Mouse (Mus musculus): ENCODE measurements around the gene Gm20388. TPM values are rescaled to one million over a fixed set of nuclear protein-coding genes. Genes with fewer than 3 reads are reported as not detected.
A peak's percentile ranks its signal among the peaks of the same experiment; 100 is the strongest.

Gm20388 gene
- polyA plus RNA-seq, 1 experiment from 2014 or later, result not detected

GRCm38 (mm10) chr8:124386225-124386899, 4475.7 kb downstream of the Gm20388 start:
- H3K4me2 ChIP-seq, result no peak overlapping the region
- H3K27ac ChIP-seq (replicated peaks), result no peak overlapping the region
- no peaks in the 10 kb centered on the region; the same call in 1 of the 2 replicates for H3K27me3 ChIP-seq (replicated peaks)
- H3K4me1 ChIP-seq, result no peaks in the 10 kb centered on the region
- no peak for ATAC-seq (ENCODE audit: extremely low read depth, insufficient number of reproducible peaks, low FRiP score, low TSS enrichment)
- H3K36me3 ChIP-seq, result no peaks in the 10 kb centered on the region
- H3K9ac ChIP-seq, result no peak overlapping the region
- no peaks in the 10 kb centered on the region for H3K9me3 ChIP-seq
- WGBS, result 81% methylated on average over 23 of the region's 23 CpGs
- H3K4me3 ChIP-seq, result no peak overlapping the region

DNA sequence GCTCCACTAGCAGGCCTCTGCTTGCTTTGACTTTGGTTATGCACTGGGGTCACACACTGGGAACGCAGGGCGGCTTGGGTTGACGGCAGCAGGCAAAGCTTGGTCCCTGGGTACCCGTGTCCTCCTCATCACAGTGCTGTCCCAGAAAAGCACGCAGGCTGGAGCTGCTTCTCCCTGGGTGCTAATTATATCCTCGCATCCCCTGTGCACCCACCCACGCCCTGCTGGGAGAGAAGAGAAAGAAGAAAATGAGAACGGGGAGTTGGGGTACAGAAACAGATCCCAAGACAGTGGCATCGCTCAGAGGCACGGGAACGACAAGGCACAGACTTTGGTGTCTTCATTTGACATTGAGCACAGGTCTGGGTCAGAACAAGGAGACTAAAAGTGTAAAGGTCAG, 4478.9 kb downstream of the Gm20388 start:
- H3K27ac ChIP-seq (replicated peaks), result no peak overlapping the region
- no peaks in the 10 kb centered on the region for H3K4me1 ChIP-seq
- ATAC-seq (ENCODE audit: extremely low read depth, insufficient number of reproducible peaks, low FRiP score, low TSS enrichment), result no peak
- no peak overlapping the region for H3K4me3 ChIP-seq
- H3K4me2 ChIP-seq, result no peak overlapping the region
- no peak overlapping the region for H3K9ac ChIP-seq
- no peaks in the 10 kb centered on the region for H3K27me3 ChIP-seq (replicated peaks)
- 69% methylated on average over 11 of the region's 11 CpGs for WGBS
- no peaks in the 10 kb centered on the region for H3K9me3 ChIP-seq
- no peaks in the 10 kb centered on the region for H3K36me3 ChIP-seq

- ATAC-seq (ENCODE audit: extremely low read depth, insufficient number of reproducible peaks, low FRiP score, low TSS enrichment), result no peak
- 84% methylated on average over 7 of the region's 7 CpGs for WGBS
- Histone ChIP-seq H3K4me3 (no peak overlapping the region), H3K27ac (replicated peaks) (no peak overlapping the region), H3K36me3 (no peaks in the 10 kb centered on the region), H3K4me1 (no peaks in the 10 kb centered on the region), H3K27me3 (replicated peaks) (no peaks in the 10 kb centered on the region), H3K4me2 (no peak overlapping the region), H3K9me3 (no peaks in the 10 kb centered on the region), H3K9ac (no peak overlapping the region)
These were observed 4480.6 kb downstream of the Gm20388 start for GRCm38 (mm10) chr8:124391191-124391590.

DNA sequence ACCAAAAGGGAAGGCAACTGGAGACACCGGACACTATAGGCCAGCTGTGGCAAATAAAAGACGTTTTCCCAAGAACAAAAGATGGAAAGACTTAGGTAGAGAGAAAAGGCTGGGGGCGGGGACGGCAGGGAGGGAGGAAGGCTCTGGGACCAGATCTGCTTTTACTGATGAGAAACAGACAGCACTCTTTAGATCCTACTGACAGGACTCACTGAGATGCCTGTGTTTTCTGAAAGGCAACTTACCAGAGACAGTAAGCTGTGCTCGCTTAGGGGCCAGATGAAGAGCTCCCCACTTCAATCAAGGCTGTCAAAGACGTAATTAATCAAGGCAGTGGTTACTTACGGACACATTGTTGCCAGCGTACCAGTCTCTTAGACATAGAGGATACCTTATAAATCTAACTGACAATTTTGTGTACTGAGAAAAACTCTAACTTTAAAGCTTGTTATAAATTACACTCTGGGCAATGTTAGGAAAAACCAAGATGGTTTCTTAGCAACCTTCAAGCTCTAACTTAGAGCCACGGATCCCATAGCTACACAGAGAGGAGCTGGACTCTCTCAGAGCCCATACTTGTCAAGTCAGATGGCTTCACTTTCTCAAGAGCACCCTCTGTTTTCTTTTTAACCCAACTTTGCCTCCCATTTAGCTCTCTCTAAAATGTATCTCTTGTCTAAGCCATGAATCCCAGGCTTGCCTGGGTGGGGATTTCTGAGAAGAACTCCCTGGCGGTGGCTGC, 4481.8 kb downstream of the Gm20388 start:
- no peaks in the 10 kb centered on the region for H3K36me3 ChIP-seq
- no peaks in the 10 kb centered on the region for H3K27me3 ChIP-seq (replicated peaks)
- H3K9ac ChIP-seq, result no peak overlapping the region
- H3K4me3 ChIP-seq, result no peak overlapping the region
- H3K4me2 ChIP-seq, result no peak overlapping the region
- ATAC-seq (ENCODE audit: extremely low read depth, insufficient number of reproducible peaks, low FRiP score, low TSS enrichment), result no peak
- H3K4me1 ChIP-seq, result peaks cover 2% of the 10 kb centered on the region; the same call in 1 of the 2 replicates
- H3K9me3 ChIP-seq, result no peaks in the 10 kb centered on the region
- H3K27ac ChIP-seq (replicated peaks), result no peak overlapping the region
- 61% methylated on average over 10 of the region's 10 CpGs for whole genome bisulfite sequencing

DNA sequence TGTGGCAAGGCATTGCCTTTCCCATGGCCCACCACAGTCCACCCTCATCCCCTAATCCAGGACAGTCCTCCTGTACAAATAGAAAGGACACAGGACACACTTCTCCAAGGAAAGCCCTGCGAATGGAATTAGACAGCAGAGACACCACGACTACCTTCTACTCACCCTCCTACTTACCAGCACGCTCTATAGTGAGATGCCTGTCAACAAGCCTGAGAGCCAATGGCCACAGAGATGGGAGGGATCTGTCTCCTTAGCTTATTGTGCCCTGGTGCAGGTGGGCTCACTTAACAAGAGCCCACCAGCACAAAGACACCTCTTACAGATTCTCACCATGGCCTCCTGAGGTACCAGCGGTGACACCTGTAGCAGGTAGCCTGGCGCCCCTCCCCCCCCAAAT, 4482.4 kb downstream of the Gm20388 start:
- no peak for ATAC-seq (ENCODE audit: extremely low read depth, insufficient number of reproducible peaks, low FRiP score, low TSS enrichment)
- Histone ChIP-seq H3K27me3 (replicated peaks) (no peaks in the 10 kb centered on the region), H3K9ac (no peak overlapping the region), H3K4me2 (no peak overlapping the region), H3K4me3 (no peak overlapping the region), H3K36me3 (no peaks in the 10 kb centered on the region), H3K27ac (replicated peaks) (no peak overlapping the region), H3K9me3 (no peaks in the 10 kb centered on the region), H3K4me1 (peaks cover 7% of the 10 kb centered on the region; the same call in 1 of the 2 replicates)
- WGBS, result 62% methylated on average over 5 of the region's 5 CpGs

GRCm38 (mm10) chr8:124393927-124394326, 4483.3 kb downstream of the Gm20388 start:
- H3K4me1 ChIP-seq, result peaks cover 7% of the 10 kb centered on the region
- no peak overlapping the region for H3K4me2 ChIP-seq
- no peaks in the 10 kb centered on the region for H3K36me3 ChIP-seq
- 74% methylated on average over 4 of the region's 4 CpGs for WGBS
- no peak for ATAC-seq (ENCODE audit: extremely low read depth, insufficient number of reproducible peaks, low FRiP score, low TSS enrichment)
- no peaks in the 10 kb centered on the region for H3K27me3 ChIP-seq (replicated peaks)
- no peak overlapping the region for H3K27ac ChIP-seq (replicated peaks)
- no peak overlapping the region for H3K4me3 ChIP-seq
- no peak overlapping the region for H3K9ac ChIP-seq
- H3K9me3 ChIP-seq, result no peaks in the 10 kb centered on the region

DNA sequence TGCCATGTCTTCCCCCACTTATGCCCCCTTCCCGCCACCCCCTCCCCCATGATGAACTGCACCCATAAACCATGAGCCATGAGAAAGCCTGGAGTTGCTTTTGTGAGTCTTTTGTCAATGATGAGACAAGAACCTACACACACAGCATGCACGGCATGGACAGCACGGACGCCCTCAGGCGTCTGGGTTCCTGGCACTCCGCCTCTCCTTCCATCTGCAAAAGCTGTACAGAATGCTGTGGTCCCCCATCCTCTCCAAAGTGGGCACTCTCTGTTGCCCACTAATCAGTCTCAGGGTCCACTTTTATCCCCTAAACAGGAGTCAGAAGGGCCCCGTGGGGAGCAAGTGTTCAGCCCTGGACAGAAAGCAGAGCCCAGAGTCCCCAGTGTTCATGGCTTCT, 4484.3 kb downstream of the Gm20388 start:
- 76% methylated on average over 7 of the region's 7 CpGs for WGBS
- H3K27ac ChIP-seq (replicated peaks), result no peak overlapping the region
- H3K9me3 ChIP-seq, result no peaks in the 10 kb centered on the region
- no peak overlapping the region for H3K4me2 ChIP-seq
- no peak for ATAC-seq (ENCODE audit: extremely low read depth, insufficient number of reproducible peaks, low FRiP score, low TSS enrichment)
- H3K9ac ChIP-seq, result no peak overlapping the region
- H3K4me3 ChIP-seq, result no peak overlapping the region
- H3K4me1 ChIP-seq, result peaks cover 15% of the 10 kb centered on the region
- H3K36me3 ChIP-seq, result no peaks in the 10 kb centered on the region
- H3K27me3 ChIP-seq (replicated peaks), result no peaks in the 10 kb centered on the region

MicroRNAs within 50 kb of the gene (microRNA counts, 519-probe panel; counts per million panel counts)
- 209 counts per million, percentile 61 among the panel's probes with 10 or more counts for microRNA mmu-miR-1967

Small RNA genes lying within 50 kb of the gene (microRNA-seq; reads per million reads assigned to microRNA genes)
- gene Gm22715 (not detected), gene Gm24366 (not detected), gene Gm27530 (not detected), gene Mir1967 (not detected), gene Mir6396 (not detected), gene Mir7079 (not detected), gene Mir7080 (0.82 reads per million), gene Mir7237 (not detected), gene Mir7687 (not detected)

Other genes starting within 250 kb of the Gm20388 start
- 3.6 and 4.4 TPM in 2 replicates for gene Wfdc1, start 244.5 kb upstream of the Gm20388 start, polyA plus RNA-seq (2015; fragmentation: Nextera tagmentation; extraction: Ambion mirVana)
- 0.20 and 0.29 TPM in 2 replicates for gene Atp2c2, start 210.8 kb upstream of the Gm20388 start, polyA plus RNA-seq (2015; fragmentation: Nextera tagmentation; extraction: Ambion mirVana)
- 14.3 and 14.6 TPM in 2 replicates for gene Tldc1, start 132.4 kb upstream of the Gm20388 start, polyA plus RNA-seq (2015; fragmentation: Nextera tagmentation; extraction: Ambion mirVana)
- gene Cotl1, start 70.3 kb upstream of the Gm20388 start, polyA plus RNA-seq (2015; fragmentation: Nextera tagmentation; extraction: Ambion mirVana), result 40.2 and 51.4 TPM in 2 replicates
- 10.1 and 10.9 TPM in 2 replicates for gene Klhl36, start 48.6 kb upstream of the Gm20388 start, polyA plus RNA-seq (2015; fragmentation: Nextera tagmentation; extraction: Ambion mirVana)
- gene Usp10, start 481 bp upstream of the Gm20388 start, polyA plus RNA-seq (2015; fragmentation: Nextera tagmentation; extraction: Ambion mirVana), result 90.5 and 101 TPM in 2 replicates
- gene Crispld2, start 81.6 kb downstream of the Gm20388 start, polyA plus RNA-seq (2015; fragmentation: Nextera tagmentation; extraction: Ambion mirVana), result 3.9 and 4.1 TPM in 2 replicates
- 29.2 and 31.0 TPM in 2 replicates for gene Zdhhc7, start 190.6 kb downstream of the Gm20388 start, polyA plus RNA-seq (2015; fragmentation: Nextera tagmentation; extraction: Ambion mirVana)
- gene 6430548M08Rik, start 203.3 kb downstream of the Gm20388 start, polyA plus RNA-seq (2015; fragmentation: Nextera tagmentation; extraction: Ambion mirVana), result 8.2 and 10.6 TPM in 2 replicates

Measured in heart, embryonic 13.5 days (tissue).